Mouse (Mus musculus): ENCODE results near the gene Ntn4.

DNA sequence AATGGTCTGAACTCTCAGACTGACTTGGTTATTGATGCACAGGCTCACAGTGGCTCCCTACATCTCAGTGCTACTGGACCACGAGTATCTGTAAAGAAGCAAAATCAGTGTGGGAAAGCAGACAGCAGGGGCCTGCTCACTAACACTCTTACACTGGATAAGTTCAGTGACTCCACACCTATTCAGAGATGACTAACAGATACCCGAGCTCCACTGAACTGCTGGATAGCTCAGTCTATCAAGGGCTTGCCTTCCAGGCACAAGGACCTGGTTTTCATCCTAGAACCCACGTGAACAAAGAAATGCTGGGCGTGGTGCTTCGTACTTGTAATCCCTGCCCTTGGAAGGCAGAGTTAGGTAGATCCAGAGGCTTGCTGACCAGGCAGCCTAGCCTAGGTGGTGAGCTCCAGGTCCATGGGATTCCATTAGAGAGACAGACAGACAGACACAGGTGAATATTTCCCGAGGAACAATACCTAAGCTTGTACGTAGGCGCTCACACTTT, 8.2 kb downstream of the Ntn4 start:
- TF ChIP-seq CTCF (IDR thresholded peaks at IDR 0.05; ENCODE audit: borderline replicate concordance, insufficient read depth, low read depth, low read length) (no peak), POLR2A (IDR thresholded peaks at IDR 0.05; ENCODE audit: borderline replicate concordance, insufficient read depth, low read length) (no peak)

All from cerebellum, adult 2 months (tissue).